Mouse (Mus musculus) G1E (cell line): ENCODE data around the gene Pld5. TPM values are rescaled to one million over a fixed set of nuclear protein-coding genes. Genes with fewer than 3 reads are reported as not detected.

ENCODE experiments used
- ATAC-seq: 2 replicates; pipeline ENCODE4 v1.8.0; 2016; ENCODE audit warnings: mild to moderate bottlenecking; ENCODE audit not compliant: insufficient number of reproducible peaks, poor library complexity, low FRiP score, severe bottlenecking; ENCODE audit errors: extremely low read depth
- DNase-seq: peaks from one replicate; pipeline ENCODE4 v3.0.0; 2012; ENCODE audit warnings: low spot score
- H3K27me3 ChIP-seq: 2 replicates; pipeline ENCODE4 v1.6.1; 2012; ENCODE audit warnings: mild to moderate bottlenecking, low read length, inconsistent platforms; ENCODE audit not compliant: insufficient read depth
- H3K36me3 ChIP-seq: replicated peaks from 2 replicates; pipeline ENCODE3; 2012; ENCODE audit warnings: mild to moderate bottlenecking, inconsistent platforms
- H3K4me1 ChIP-seq: 2 replicates; pipeline ENCODE4 v1.6.1; 2012; ENCODE audit warnings: low read depth, low read length, inconsistent platforms, mixed read lengths; ENCODE audit not compliant: insufficient read depth
- H3K4me3 ChIP-seq: 2 replicates; pipeline ENCODE4 v1.5.1; 2012; ENCODE audit warnings: low read depth, mild to moderate bottlenecking, inconsistent platforms, low read length, moderate library complexity, mixed read lengths
- H3K9me3 ChIP-seq: replicated peaks from 2 replicates; pipeline ENCODE4 v1.6.1; 2012; ENCODE audit warnings: inconsistent platforms
- CTCF ChIP-seq: IDR thresholded peaks from 2 replicates; pipeline ENCODE4 v1.5.1; 2012; ENCODE audit warnings: low read depth, low read length, inconsistent platforms, mixed read lengths
- GATA1 ChIP-seq: IDR thresholded peaks from 2 replicates; pipeline ENCODE4 v1.6.1; 2012; ENCODE audit warnings: borderline replicate concordance, low read length, inconsistent platforms, mixed read lengths
- GATA2 ChIP-seq: IDR thresholded peaks from 2 replicates; pipeline ENCODE4 v1.6.1; 2012; ENCODE audit warnings: low read depth, low read length, inconsistent platforms, borderline replicate concordance
- POLR2AphosphoS5 ChIP-seq: IDR thresholded peaks from 2 replicates; pipeline ENCODE4 v1.6.1; 2012; ENCODE audit warnings: low read depth, low read length, inconsistent platforms; ENCODE audit not compliant: insufficient replicate concordance
- TAL1 ChIP-seq: conservative IDR thresholded peaks from 2 replicates; pipeline ENCODE4 v1.6.1; 2012; ENCODE audit warnings: low read depth, low read length, inconsistent platforms, mixed read lengths
- polyA plus RNA-seq: library from polyadenylated mRNA; stranded (reverse); fragments of >175 nt; gene quantifications from 2 replicates; pipeline ENCODE4 v1.2.3, GENCODE M21; 2012
- total RNA-seq, 2 experiments: library from RNA; stranded (forward) in 1 of 2; stranded (reverse) in 1 of 2; fragments of 200-1000 nt in 1 of 2; fragments of >200 nt in 1 of 2; fragmentation: Nextera tagmentation in 1 of 2; gene quantifications; 2 replicates each; pipeline ENCODE4 v1.2.3; 2014 to 2017

Gene Pld5
- total and polyA plus RNA-seq, 3 experiments: 0.16 TPM; not detected in 2

- Histone ChIP-seq H3K36me3 (no peaks in the 10 kb centered on the region), H3K4me3 (no peak overlapping the region), H3K9me3 (peaks cover 19% of the 10 kb centered on the region), H3K4me1 (no peaks in the 10 kb centered on the region), H3K27me3 (no peaks in the 10 kb centered on the region)
- no peak for TF ChIP-seq CTCF
- no peak for TF ChIP-seq TAL1
- no peak for TF ChIP-seq GATA2
- no peak for TF ChIP-seq GATA1
- ATAC-seq (no peak), DNase-seq (no peak)
Observed at GRCm38 (mm10) chr1:176247885-176248716, 27.0 kb downstream of the Pld5 start.

- H3K36me3 ChIP-seq: no peaks in the 10 kb centered on the region
- TF ChIP-seq CTCF (no peak), TAL1 (no peak), GATA1 (no peak), POLR2AphosphoS5 (no peak), GATA2 (no peak)
- ATAC-seq (no peak), DNase-seq (no peak)
- H3K4me3 ChIP-seq: no peak overlapping the region
- H3K4me1 ChIP-seq: no peaks in the 10 kb centered on the region
- H3K27me3 ChIP-seq: no peaks in the 10 kb centered on the region
- H3K9me3 ChIP-seq: peaks cover 20% of the 10 kb centered on the region
Observed at GRCm38 (mm10) chr1:176239199-176239598, 35.9 kb downstream of the Pld5 start.

GRCm38 (mm10) chr1:176223794-176224193 is 51.3 kb downstream of the Pld5 start:
- no peaks in the 10 kb centered on the region for H3K36me3 ChIP-seq
- no peak for DNase-seq
- H3K4me3 ChIP-seq: no peak overlapping the region
- no peaks in the 10 kb centered on the region for H3K27me3 ChIP-seq
- peaks cover 25% of the 10 kb centered on the region for H3K9me3 ChIP-seq
- ATAC-seq: no peak
- TF ChIP-seq GATA1 (no peak), GATA2 (no peak), CTCF (no peak), POLR2AphosphoS5 (no peak), TAL1 (no peak)
- no peaks in the 10 kb centered on the region for H3K4me1 ChIP-seq

GRCm38 (mm10) chr1:176223196-176223595 is 51.9 kb downstream of the Pld5 start:
- DNase-seq: no peak
- no peak overlapping the region for H3K4me3 ChIP-seq
- ATAC-seq: no peak

GRCm38 (mm10) chr1:176218217-176218616 is 56.9 kb downstream of the Pld5 start:
- peaks cover 38% of the 10 kb centered on the region for H3K9me3 ChIP-seq
- TF ChIP-seq CTCF: no peak
- no peak for TF ChIP-seq POLR2AphosphoS5
- TF ChIP-seq GATA2: no peak
- no peak for TF ChIP-seq TAL1
- no peak for TF ChIP-seq GATA1
- no peaks in the 10 kb centered on the region for H3K27me3 ChIP-seq
- H3K4me3 ChIP-seq: no peak overlapping the region
- H3K4me1 ChIP-seq: no peaks in the 10 kb centered on the region
- no peak for DNase-seq
- H3K36me3 ChIP-seq: no peaks in the 10 kb centered on the region
- ATAC-seq: no peak

More at GRCm38 (mm10) chr1:176223196-176223595, 51.9 kb downstream of the Pld5 start:
- Histone ChIP-seq H3K4me1 (no peaks in the 10 kb centered on the region), H3K36me3 (no peaks in the 10 kb centered on the region), H3K9me3 (peaks cover 28% of the 10 kb centered on the region), H3K27me3 (no peaks in the 10 kb centered on the region)
- TF ChIP-seq GATA2: no peak
- no peak for TF ChIP-seq CTCF
- TF ChIP-seq TAL1: no peak
- TF ChIP-seq GATA1: no peak
- TF ChIP-seq POLR2AphosphoS5: no peak

GRCm38 (mm10) chr1:176213645-176214221 is 61.4 kb downstream of the Pld5 start:
- Histone ChIP-seq H3K9me3 (peaks cover 30% of the 10 kb centered on the region), H3K4me1 (no peaks in the 10 kb centered on the region), H3K36me3 (no peaks in the 10 kb centered on the region), H3K4me3 (no peak overlapping the region), H3K27me3 (no peaks in the 10 kb centered on the region)
- ATAC-seq (no peak), DNase-seq (no peak)
- TF ChIP-seq CTCF (no peak), GATA2 (no peak), GATA1 (no peak), POLR2AphosphoS5 (no peak), TAL1 (no peak)
